Mouse (Mus musculus) duodenum, adult 2 months (tissue): ENCODE data around the gene Mrpl2. TPM values are rescaled to one million over a fixed set of nuclear protein-coding genes. Genes with fewer than 3 reads are reported as not detected.

ENCODE experiments used
- polyA plus RNA-seq: library from polyadenylated mRNA; depleted of rRNA; stranded (reverse); fragments of >200 nt; gene quantifications from 2 replicates; pipeline ENCODE4 v1.2.3, GENCODE M21; 2012; ENCODE audit warnings: low replicate concordance; rRNA removed

Gene Mrpl2
- 101 and 186 TPM in 2 replicates for polyA plus RNA-seq

GRCm38 (mm10) chr17:46645561-46646321, at the start of gene Mrpl2, which contains the start of gene Klc4:
Mrpl2 (plus strand) TSS chr17:46646229.
Klc4 (minus strand) TSS chr17:46646022.

GRCm38 (mm10) chr17:46628791-46629684, 17.0 kb upstream of the Mrpl2 start, which contains the start of gene Ptk7:
Ptk7 (minus strand) TSS chr17:46629504.

GRCm38 (mm10) chr17:46650232-46651031, 4.4 kb downstream of the Mrpl2 start, which contains the start of gene Cul7:
Cul7 (plus strand) TSS chr17:46650337.

GRCm38 (mm10) chr17:46673850-46674529, 28.0 kb downstream of the Mrpl2 start, which contains the start of gene Rrp36:
Rrp36 (minus strand) TSS chr17:46674352.

GRCm38 (mm10) chr17:46678416-46678815, 32.4 kb downstream of the Mrpl2 start, which contains the start of gene Mea1:
Mea1 (plus strand) TSS chr17:46678793.

GRCm38 (mm10) chr17:46680760-46681373, 34.8 kb downstream of the Mrpl2 start, which contains the start of gene Klhdc3:
Klhdc3 (minus strand) TSS chr17:46680914.

Other genes starting within 250 kb of the Mrpl2 start
- gene Crip3, start 217.3 kb upstream of the Mrpl2 start, polyA plus RNA-seq, result 0.50 and 0.51 TPM in 2 replicates
- gene Slc22a7, start 207.8 kb upstream of the Mrpl2 start, polyA plus RNA-seq, result not detected in 2 replicates
- gene Ttbk1, start 158.6 kb upstream of the Mrpl2 start, polyA plus RNA-seq, result 0.14 and 0.37 TPM in 2 replicates
- 2.9 and 3.5 TPM in 2 replicates for gene Dnph1, start 149.5 kb upstream of the Mrpl2 start, polyA plus RNA-seq
- gene Cul9, start 99.8 kb upstream of the Mrpl2 start, polyA plus RNA-seq, result 5.4 and 7.1 TPM in 2 replicates
- gene Srf, start 90.1 kb upstream of the Mrpl2 start, polyA plus RNA-seq, result 147 and 180 TPM in 2 replicates
- gene Ptk7, start 16.7 kb upstream of the Mrpl2 start, polyA plus RNA-seq, result 4.7 and 6.5 TPM in 2 replicates
- gene Klc4, start 207 bp upstream of the Mrpl2 start, polyA plus RNA-seq, result 76.0 and 152 TPM in 2 replicates
- gene Cul7, start 4.1 kb downstream of the Mrpl2 start, polyA plus RNA-seq, result 9.8 and 12.0 TPM in 2 replicates
- gene Rrp36, start 28.1 kb downstream of the Mrpl2 start, polyA plus RNA-seq, result 28.4 and 38.6 TPM in 2 replicates
- gene Mea1, start 32.6 kb downstream of the Mrpl2 start, polyA plus RNA-seq, result 45.3 and 69.5 TPM in 2 replicates
- 85.2 and 117 TPM in 2 replicates for gene Klhdc3, start 34.7 kb downstream of the Mrpl2 start, polyA plus RNA-seq
- 50.9 and 143 TPM in 2 replicates for gene Ppp2r5d, start 58.9 kb downstream of the Mrpl2 start, polyA plus RNA-seq
- gene Pex6, start 65.2 kb downstream of the Mrpl2 start, polyA plus RNA-seq, result 59.8 and 104 TPM in 2 replicates
- gene Gnmt, start 82.9 kb downstream of the Mrpl2 start, polyA plus RNA-seq, result 0.51 and 3.8 TPM in 2 replicates
- 26.8 and 30.1 TPM in 2 replicates for gene Cnpy3, start 106.0 kb downstream of the Mrpl2 start, polyA plus RNA-seq
- not detected in 2 replicates for gene Ptcra, start 117.5 kb downstream of the Mrpl2 start, polyA plus RNA-seq
- gene 2310039H08Rik, start 126.4 kb downstream of the Mrpl2 start, polyA plus RNA-seq, result 151 and 166 TPM in 2 replicates
- gene Rpl7l1, start 136.4 kb downstream of the Mrpl2 start, polyA plus RNA-seq, result 7.7 and 7.9 TPM in 2 replicates
- gene Bicral, start 212.3 kb downstream of the Mrpl2 start, polyA plus RNA-seq, result 4.0 and 5.0 TPM in 2 replicates
- gene Tbcc, start 244.5 kb downstream of the Mrpl2 start, polyA plus RNA-seq, result 10.4 and 21.4 TPM in 2 replicates